Mouse (Mus musculus) neural tube, embryonic 14.5 days (tissue): Measurements from ENCODE around the gene Samm50. TPM values are rescaled to one million over a fixed set of nuclear protein-coding genes. Genes with fewer than 3 reads are reported as not detected.

Experiments used
- ATAC-seq: fragments of 200-750 bp; cut with Nextera tagmentation; 2 replicates; pipeline ENCODE4 v1.8.0; 2017; ENCODE audit warnings: low read depth, mild to moderate bottlenecking, moderate TSS enrichment, moderate library complexity
- H3K27ac ChIP-seq: fragments of 300-500 bp; sonication (generic); 2 replicates; pipeline ENCODE4 v1.5.1; 2014; ENCODE audit warnings: low read depth, mild to moderate bottlenecking, control low read depth, low read length, moderate library complexity, mixed read lengths
- H3K27me3 ChIP-seq: fragments of 300-500 bp; sonication (generic); 2 replicates; pipeline ENCODE4 v1.6.1; 2014; ENCODE audit warnings: low read length; ENCODE audit not compliant: control insufficient read depth, insufficient read depth
- H3K36me3 ChIP-seq: fragments of 300-500 bp; sonication (generic); 2 replicates; pipeline ENCODE4 v1.6.1; 2014; ENCODE audit warnings: low read length, mixed read lengths; ENCODE audit not compliant: control insufficient read depth, insufficient read depth
- H3K4me1 ChIP-seq: fragments of 300-500 bp; sonication (generic); 2 replicates; pipeline ENCODE4 v1.6.1; 2014; ENCODE audit warnings: low read length; ENCODE audit not compliant: control insufficient read depth, insufficient read depth
- H3K4me2 ChIP-seq: fragments of 300-500 bp; sonication (generic); 2 replicates; pipeline ENCODE4 v1.6.1; 2014; ENCODE audit warnings: mild to moderate bottlenecking, low read depth, low read length, control low read depth
- H3K4me3 ChIP-seq: fragments of 300-500 bp; sonication (generic); 2 replicates; pipeline ENCODE4 v1.5.1; 2014; ENCODE audit warnings: low read depth, low read length, control low read depth, mixed read lengths
- H3K9ac ChIP-seq: fragments of 300-500 bp; sonication (generic); replicated peaks from 2 replicates; pipeline ENCODE4 v1.6.1; 2014; ENCODE audit warnings: low read depth, mild to moderate bottlenecking, control low read depth, low read length, mixed read lengths
- H3K9me3 ChIP-seq: fragments of 300-500 bp; sonication (generic); 2 replicates; pipeline ENCODE4 v1.6.1; 2016; ENCODE audit warnings: low read length; ENCODE audit not compliant: control insufficient read depth
- WGBS: fragments of 180-500 bp; shearing (Covaris S2); extraction: QIAGEN DNeasy Blood & Tissue Kit; methylation state at CpG from one replicate; pipeline ENCODE4 v1.1.7; 2014; 5-methylcytosine and 5-hydroxymethylcytosine counted together
- polyA plus RNA-seq: library from polyadenylated mRNA; unstranded; fragments of >200 nt; fragmentation: Nextera tagmentation; extraction: Ambion mirVana; gene quantifications from 2 replicates; pipeline ENCODE4 v1.2.1, GENCODE M21; 2014

The Samm50 gene
- polyA plus RNA-seq, 1 experiment from 2014 or later = 55.2 TPM

DNA sequence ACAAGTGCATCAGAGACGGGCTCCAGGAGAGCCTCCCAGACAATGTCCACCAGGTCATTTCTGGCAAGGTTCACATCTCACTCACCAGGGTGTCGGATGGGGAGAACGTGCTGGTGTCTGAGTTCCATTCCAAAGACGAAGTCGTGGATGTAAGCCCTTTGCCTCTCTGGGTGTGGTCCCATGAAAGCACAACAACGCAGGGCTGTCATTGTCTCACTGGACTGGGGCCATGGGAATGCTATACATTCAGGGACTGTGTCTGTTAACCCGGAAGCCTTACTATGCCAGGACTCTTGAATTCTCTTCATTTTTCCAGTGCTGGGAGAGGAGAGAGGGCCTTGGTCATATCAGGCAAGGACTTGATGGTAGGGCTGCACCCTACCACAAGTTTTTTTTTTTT is 20.9 kb upstream of the Samm50 start:
- Histone ChIP-seq H3K4me3 (no peak overlapping the region), H3K9me3 (no peaks in the 10 kb centered on the region), H3K27ac (no peak overlapping the region), H3K4me2 (no peak overlapping the region), H3K9ac (no peak overlapping the region), H3K27me3 (no peaks in the 10 kb centered on the region), H3K36me3 (no peaks in the 10 kb centered on the region), H3K4me1 (peaks cover 10% of the 10 kb centered on the region; the same call in 1 of the 2 replicates)
- ATAC-seq = no peak
- WGBS = 87% methylated on average over 7 of the region's 7 CpGs

DNA sequence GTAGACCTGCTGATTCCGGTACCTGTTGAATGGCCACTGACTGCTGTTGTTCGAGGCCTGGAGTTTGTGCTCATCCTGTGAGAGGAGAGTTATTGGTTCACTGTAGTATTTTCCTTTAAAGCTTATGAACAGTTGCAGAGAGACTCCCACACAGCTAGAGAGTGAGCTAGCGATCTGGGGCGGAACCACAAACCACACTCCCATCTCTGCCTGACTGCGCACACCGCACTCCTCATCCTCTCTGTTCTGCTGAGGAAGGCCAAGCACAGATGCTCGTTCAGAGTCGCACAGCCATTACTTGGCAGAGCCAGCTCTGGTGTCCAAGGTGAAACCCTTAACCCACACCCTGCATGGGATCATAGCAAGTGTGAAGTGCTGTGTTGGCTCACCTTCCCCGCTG is 13.3 kb upstream of the Samm50 start:
- Histone ChIP-seq H3K4me1 (no peaks in the 10 kb centered on the region), H3K27ac (no peak overlapping the region), H3K27me3 (no peaks in the 10 kb centered on the region), H3K4me2 (no peak overlapping the region), H3K9me3 (no peaks in the 10 kb centered on the region), H3K4me3 (no peak overlapping the region), H3K9ac (no peak overlapping the region), H3K36me3 (no peaks in the 10 kb centered on the region)
- no peak for ATAC-seq
- 94% methylated on average over 9 of the region's 9 CpGs for WGBS

DNA sequence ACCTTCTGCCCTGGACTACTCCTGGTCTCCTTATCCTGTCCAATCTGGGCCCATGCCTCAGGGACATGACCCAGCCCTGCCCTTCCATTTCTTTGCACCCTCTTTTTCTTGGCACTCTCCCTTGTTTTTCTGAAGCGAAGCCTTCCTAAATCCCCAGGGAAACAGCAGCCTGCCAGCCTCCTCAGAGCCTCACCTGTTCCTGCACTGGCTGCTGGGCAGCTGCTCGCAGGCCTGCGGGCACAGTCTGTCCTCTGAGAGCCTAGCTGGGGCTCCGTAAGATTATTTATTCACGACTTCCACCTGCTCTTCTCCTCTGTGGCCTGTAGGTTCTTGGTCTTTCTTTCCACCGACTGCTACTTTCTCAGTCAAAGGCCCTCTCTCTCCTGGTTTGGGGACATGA is 10.0 kb upstream of the Samm50 start:
- Histone ChIP-seq H3K4me1 (no peaks in the 10 kb centered on the region), H3K36me3 (no peaks in the 10 kb centered on the region), H3K9me3 (no peaks in the 10 kb centered on the region), H3K4me2 (no peak overlapping the region), H3K9ac (no peak overlapping the region), H3K27me3 (no peaks in the 10 kb centered on the region), H3K27ac (no peak overlapping the region), H3K4me3 (no peak overlapping the region)
- 63% methylated on average over 6 of the region's 6 CpGs for WGBS
- ATAC-seq = no peak

DNA sequence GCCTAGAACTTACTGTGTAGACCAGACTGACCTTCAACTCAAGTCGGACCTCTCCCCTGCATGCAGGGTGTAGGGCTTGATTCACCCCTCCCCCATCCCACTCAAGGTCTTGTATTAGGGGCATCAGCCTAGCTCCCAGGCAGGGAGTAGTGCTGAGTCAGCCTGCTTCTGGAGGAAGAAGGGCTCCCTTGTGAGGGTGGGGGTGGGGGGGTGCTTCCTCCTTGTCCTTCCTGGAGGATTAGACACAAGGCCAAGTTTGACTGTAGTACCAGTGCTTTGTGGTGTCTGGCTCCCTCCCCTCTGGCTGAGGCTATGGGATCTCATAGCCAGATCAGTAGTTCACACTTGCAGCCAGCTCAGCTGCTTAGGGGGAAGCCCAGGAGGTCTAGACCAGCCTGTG is 8.1 kb upstream of the Samm50 start:
- ATAC-seq = no peak
- Histone ChIP-seq H3K27me3 (no peaks in the 10 kb centered on the region), H3K4me1 (no peaks in the 10 kb centered on the region), H3K4me3 (no peak overlapping the region), H3K4me2 (no peak overlapping the region), H3K36me3 (no peaks in the 10 kb centered on the region), H3K27ac (no peak overlapping the region), H3K9ac (no peak overlapping the region), H3K9me3 (no peaks in the 10 kb centered on the region)
- WGBS = 35% methylated on average over 1 of the region's 1 CpGs

DNA sequence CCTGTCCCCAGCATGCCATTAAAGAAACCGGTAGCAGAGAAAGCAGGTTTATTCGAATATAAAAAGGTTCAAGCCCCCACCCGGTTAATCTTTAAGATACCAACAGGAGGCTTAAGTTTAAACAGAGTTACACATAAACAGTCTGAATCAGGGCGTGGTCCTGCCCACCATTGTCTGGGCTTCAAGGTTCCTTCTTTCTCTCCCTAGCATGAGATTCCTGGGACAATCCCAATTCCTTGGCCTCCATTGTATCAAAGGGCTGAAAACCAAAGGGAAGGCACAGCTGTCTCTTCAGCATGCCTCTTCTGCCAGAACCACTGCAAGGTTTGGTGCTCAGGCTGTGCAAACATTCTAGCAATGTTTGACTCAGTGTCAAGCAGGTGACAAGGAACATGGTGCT is 5.8 kb upstream of the Samm50 start:
- WGBS = 70% methylated on average over 4 of the region's 4 CpGs
- no peak overlapping the region for H3K4me3 ChIP-seq

DNA sequence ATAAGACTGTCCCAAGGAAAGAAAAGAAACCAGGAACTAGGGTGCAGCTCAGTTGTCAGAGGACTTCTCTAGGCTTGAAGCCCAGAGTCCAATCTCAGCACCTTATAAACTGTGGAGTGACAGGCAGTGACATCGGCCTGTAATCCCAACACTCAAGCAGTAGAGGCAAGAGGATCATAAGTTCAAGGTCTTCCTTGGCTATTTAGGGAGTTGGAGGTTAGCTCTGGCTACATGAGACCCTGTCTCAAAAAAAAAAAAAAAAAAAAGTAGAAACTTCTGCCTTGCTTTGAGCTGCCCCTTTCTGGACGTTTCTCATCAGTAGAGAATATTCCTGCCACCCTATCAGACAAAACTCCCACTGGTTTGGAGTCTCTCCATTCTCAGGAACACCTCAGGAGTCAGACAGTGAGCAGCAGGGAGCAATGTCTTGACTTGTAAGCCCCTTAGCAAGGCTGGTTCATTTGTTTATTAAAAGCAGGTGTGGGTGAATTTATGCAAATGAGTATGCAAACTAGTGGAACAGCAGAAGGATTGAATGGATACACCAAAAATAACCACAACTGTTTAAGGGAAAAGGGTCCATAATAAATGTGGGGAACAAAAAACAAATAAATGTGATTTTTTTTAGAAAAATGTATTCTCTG is 3.0 kb upstream of the Samm50 start:
- H3K27ac ChIP-seq = no peak overlapping the region
- H3K36me3 ChIP-seq = no peaks in the 10 kb centered on the region
- 0 out of 2 replicates have a peak, but pooled peaks cover 4% of the 10 kb centered on the region for H3K4me1 ChIP-seq
- no peak for ATAC-seq
- no peaks in the 10 kb centered on the region for H3K9me3 ChIP-seq
- H3K9ac ChIP-seq = no peak overlapping the region
- H3K4me3 ChIP-seq = no peak overlapping the region
- H3K4me2 ChIP-seq = no peak overlapping the region
- no peaks in the 10 kb centered on the region for H3K27me3 ChIP-seq
- WGBS = 68% methylated on average over 2 of the region's 2 CpGs

More for the DNA sequence above, 5.8 kb upstream of the Samm50 start:
- no peak overlapping the region for H3K4me2 ChIP-seq
- H3K27ac ChIP-seq = no peak overlapping the region
- H3K4me1 ChIP-seq = no peaks in the 10 kb centered on the region
- H3K27me3 ChIP-seq = no peaks in the 10 kb centered on the region
- no peaks in the 10 kb centered on the region for H3K9me3 ChIP-seq
- no peak for ATAC-seq
- H3K9ac ChIP-seq = no peak overlapping the region
- no peaks in the 10 kb centered on the region for H3K36me3 ChIP-seq

DNA sequence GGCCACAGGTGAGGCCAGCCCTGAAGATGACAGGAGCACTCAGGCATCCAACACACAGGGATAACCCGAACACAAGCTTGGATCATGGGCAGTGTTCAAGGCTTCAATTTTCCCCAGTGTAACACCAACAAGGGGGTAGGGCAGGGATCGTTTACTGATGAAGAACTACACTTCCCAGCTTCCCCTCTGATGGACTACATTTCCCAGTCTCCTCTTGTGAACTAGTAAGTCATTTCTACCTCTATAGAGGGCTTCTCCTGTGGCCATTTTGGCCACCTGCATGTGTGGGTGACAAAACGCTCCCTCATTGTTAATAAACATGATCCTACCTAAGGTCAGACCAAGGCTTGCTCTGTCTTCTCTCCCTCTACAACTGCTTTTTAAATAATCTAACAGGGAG is 2.2 kb upstream of the Samm50 start:
- Histone ChIP-seq H3K4me3 (no peak overlapping the region), H3K9ac (no peak overlapping the region), H3K27me3 (no peaks in the 10 kb centered on the region), H3K36me3 (no peaks in the 10 kb centered on the region), H3K27ac (no peak overlapping the region), H3K4me2 (no peak overlapping the region), H3K9me3 (no peaks in the 10 kb centered on the region), H3K4me1 (0 out of 2 replicates have a peak, but pooled peaks cover 4% of the 10 kb centered on the region)
- ATAC-seq = no peak
- WGBS = 55% methylated on average over 3 of the region's 3 CpGs

DNA sequence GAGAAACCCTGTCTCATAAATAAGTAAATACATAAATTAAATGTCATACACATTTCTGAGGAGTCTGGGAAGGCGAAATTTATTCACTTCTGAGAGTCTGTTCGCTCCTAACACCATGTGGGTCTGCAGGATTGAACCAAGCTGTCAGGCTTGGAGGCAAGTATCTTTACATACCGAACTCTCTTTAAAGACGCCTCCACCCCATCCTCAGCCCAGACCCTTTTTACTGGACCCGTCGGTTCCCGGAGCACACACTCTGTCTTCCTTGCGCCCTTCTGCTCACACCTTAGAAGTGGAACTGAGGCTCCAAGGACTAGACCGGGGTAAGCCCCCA is 350 bp upstream of the Samm50 start:
- H3K4me2 ChIP-seq = peak overlapping the region; percentile 73
- peak overlapping the region; percentile 78 for H3K9ac ChIP-seq
- H3K4me3 ChIP-seq = peak overlapping the region; percentile 94
- H3K36me3 ChIP-seq = peaks cover 8% of the 10 kb centered on the region
- H3K27me3 ChIP-seq = no peaks in the 10 kb centered on the region
- ATAC-seq = no peak
- H3K27ac ChIP-seq = peak overlapping the region; percentile 86
- 0 out of 2 replicates have a peak, but pooled peaks cover 4% of the 10 kb centered on the region for H3K4me1 ChIP-seq
- 5% methylated on average over 9 of the region's 9 CpGs for WGBS
- H3K9me3 ChIP-seq = no peaks in the 10 kb centered on the region

DNA sequence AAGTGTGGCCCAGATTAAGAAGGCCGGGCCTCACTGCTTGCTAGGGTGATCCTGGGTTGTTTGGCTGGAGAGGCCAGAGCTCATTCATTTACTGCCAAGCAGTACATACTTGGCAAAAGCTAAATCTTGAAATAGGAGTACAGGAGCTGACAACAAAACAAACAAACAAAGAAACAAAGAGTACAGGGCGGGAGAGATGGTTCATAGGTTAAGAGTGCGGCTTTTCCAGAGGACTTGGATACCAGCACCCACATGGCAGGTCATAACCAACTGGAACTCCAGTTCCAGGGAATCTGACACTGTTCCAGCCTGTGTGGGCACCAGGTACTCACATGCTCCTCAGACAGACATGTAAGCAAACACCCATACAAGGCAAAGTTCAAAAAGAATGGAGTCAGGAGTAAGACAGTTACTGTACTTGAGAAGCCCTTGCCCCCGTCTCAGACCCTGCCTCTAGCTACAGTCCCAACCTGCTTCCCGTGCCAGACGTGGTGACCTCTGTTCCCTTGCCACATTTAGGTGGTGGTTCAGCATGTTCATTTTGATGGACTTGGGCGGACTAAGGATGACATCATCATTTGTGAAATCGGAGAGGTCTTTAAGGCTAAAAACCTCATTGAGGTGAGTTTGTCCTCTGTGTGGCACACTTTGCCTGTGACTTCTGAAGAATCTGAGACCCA is 4.6 kb downstream of the Samm50 start:
- ATAC-seq = no peak
- no peaks in the 10 kb centered on the region for H3K27me3 ChIP-seq
- no peak overlapping the region for H3K27ac ChIP-seq
- WGBS = 93% methylated on average over 8 of the region's 8 CpGs
- no peak overlapping the region for H3K4me3 ChIP-seq
- no peaks in the 10 kb centered on the region for H3K9me3 ChIP-seq
- 0 out of 2 replicates have a peak, but pooled peaks cover 4% of the 10 kb centered on the region for H3K4me1 ChIP-seq
- peaks cover 54% of the 10 kb centered on the region for H3K36me3 ChIP-seq
- no peak overlapping the region for H3K4me2 ChIP-seq
- H3K9ac ChIP-seq = no peak overlapping the region
